Mouse (Mus musculus) small intestine, adult 2 months (tissue): Measurements from ENCODE around the gene Snrpb.

Experiments
- CTCF ChIP-seq: fragments of 200-500 bp; IDR thresholded peaks from 2 replicates; pipeline ENCODE4 v1.5.1; 2012; ENCODE audit warnings: low read depth, mild to moderate bottlenecking, control low read depth, inconsistent platforms, low read length, moderate library complexity, mixed read lengths; ENCODE audit not compliant: insufficient replicate concordance, insufficient read length; ENCODE audit errors: extremely low read depth
- POLR2A ChIP-seq: fragments of 200-500 bp; IDR thresholded peaks from 2 replicates; pipeline ENCODE4 v1.6.1; 2012; ENCODE audit warnings: low read depth, mild to moderate bottlenecking, control low read depth, inconsistent platforms, low read length, moderate library complexity

- TF ChIP-seq CTCF (no peak), POLR2A (no peak)
Measured at GRCm38 (mm10) chr2:130188391-130188790, 9.2 kb upstream of the Snrpb start.
